Mouse (Mus musculus) 3T3-L1 (cell line): Measurements from ENCODE around the gene E2f3.
A peak's percentile ranks its signal among the peaks of the same experiment; 100 is the strongest.

Experiments used
- DNase-seq: peaks from one replicate; pipeline ENCODE4 v3.0.0-alpha.2; 2015; ENCODE audit warnings: low read depth, low spot score

E2f3 gene

DNA sequence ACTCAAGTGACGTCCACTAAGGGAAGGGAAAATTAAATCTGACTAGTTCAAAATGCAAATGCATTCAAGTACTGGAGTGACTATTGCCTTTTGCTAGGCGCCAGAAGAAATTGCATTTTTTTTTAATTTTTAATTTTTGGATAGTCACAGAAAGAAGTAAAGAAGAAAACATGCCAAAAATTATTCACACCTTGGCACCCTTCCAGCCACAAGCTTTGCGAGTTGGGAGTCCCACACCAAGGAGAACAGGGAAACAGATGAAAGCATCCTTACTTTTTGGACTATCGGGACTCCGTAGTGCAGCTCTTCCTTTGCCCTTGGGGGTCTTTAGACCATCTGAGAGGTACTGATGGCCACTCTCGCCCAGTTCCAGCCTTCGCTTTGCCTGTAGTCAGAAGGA lies 66.0 kb downstream of the E2f3 start:
- no peak for DNase-seq

DNA sequence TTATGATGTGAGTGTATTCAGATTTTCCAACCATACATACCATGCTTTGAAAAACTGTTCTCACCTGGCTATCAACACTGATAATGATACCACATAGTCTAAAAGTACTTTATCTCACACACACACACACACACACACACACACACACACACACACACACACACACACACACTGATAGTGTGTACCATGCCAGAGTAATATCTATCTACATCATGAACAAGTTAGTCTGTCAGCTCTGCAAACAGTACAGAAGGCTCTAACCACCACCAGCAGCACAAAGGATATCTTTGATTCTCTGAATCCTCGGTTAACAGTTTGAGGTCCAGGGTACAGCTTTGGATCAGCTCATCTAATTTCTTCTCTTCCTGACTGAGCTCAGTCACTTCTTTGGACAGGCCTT lies 69.3 kb downstream of the E2f3 start:
- no peak for DNase-seq

DNA sequence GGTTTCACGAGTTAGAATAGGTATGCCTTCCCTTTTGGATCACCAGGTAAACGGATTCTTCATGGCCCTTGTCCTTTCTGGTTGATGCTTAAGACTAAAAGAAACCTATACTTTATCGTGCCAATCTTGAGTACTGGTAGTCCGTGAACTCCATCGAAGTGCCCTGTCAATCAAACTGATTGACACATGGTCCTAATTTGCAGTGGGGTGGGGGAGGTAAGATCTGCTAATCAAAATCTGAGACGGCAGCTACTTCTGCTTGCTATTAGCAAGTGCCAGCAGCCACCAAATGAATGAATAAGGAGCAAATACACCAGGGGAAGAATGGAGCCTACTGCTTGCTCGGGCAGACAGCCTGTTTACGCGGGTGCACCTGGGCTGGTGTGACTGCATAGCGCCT lies 72.3 kb downstream of the E2f3 start:
- DNase-seq: no peak

DNA sequence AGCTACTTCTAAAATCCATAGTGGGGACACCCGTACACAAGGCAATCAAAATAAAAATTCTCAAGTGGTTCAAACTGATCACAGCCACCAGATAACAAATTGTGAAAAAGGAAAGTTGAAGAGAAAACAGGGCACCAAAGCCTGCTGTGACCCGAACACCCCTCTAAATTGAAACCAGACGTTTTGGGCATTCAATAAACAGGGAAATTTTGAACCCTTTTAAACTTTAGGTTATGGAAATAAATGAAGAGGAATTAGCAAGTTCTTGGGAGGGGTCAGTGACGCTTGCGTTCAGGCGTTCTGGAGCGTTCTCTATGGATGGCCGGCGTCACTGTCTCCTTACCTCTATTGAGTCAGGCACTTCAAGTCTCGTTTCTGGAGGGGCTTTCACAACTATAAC lies 72.8 kb downstream of the E2f3 start:
- DNase-seq: no peak

DNA sequence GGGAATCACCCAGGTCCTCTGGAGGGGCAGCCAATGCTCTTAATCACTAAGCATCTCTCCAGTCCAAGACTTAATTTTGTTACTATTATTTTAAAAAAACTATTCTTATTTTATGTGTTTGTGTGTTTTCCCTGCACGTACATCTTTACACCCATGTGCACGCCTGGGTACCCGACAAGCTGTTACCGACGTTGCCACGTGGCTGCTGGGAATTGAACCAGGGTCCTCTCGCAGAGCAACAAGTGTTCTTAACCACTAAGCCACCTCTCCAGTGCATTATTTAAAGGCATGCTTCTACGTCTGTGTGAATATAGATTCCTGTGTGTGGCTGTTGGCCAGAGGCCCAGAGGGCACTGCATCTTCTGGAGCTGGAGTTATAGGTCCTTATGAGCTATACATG lies 73.6 kb downstream of the E2f3 start:
- DNase-seq: no peak

DNA sequence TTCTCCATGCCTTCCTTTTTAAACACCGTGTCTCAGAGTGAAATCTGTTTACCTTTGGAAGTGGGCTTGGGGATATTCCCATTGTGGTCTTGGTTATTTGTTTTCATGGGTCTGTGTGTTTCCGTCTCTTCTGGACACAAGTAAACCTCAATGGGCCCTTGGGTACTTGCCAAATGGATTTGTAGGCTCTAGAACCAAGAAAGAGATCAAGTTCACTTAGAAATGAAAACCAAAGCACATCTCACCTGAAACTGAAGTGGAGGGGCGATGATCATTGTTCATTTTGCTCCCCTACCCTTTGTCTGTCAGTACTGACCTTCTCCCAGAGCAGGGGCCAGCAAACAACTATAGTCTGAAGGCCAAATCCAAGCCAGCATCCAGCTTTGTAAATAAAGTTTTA lies 74.7 kb downstream of the E2f3 start:
- DNase-seq: no peak

DNA sequence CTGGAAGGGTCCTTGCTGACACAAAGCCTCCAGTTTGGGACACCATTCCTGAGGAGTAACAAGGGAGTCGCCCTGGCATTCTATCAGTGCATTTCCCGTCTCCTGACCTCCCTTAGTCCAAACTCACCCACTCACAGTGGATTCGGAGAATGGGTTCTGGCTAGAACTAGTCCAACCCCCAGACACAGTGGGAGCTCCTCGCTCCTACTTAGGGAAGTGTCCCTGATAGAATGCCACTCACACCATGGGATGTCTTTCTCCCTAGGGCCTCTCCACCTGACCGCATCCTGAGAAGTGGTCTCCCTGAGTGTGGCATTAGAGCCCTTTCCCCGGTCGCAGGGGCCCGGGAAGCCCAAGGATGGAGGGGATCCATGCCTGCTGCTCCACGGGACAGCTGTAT lies 77.4 kb downstream of the E2f3 start:
- no peak for DNase-seq

DNA sequence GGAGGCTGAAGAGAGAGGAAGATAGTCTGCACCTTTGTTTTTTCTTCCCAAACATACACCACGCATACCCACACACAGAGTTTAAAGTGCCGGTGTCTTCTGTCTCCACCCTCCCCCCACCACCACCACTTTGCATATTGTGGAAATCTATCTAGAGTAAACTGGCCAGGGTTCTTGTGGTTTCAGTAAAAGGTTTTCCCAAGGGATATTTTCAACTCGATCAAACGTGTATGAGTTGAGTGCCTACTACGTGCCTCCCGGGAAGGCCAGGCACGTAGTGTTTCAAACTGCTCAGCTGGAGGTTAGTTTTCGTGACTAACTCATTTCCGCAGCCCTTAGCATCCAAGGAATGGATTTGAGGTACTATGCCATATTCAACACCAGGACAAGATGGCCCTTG lies 77.9 kb downstream of the E2f3 start:
- DNase-seq: no peak

DNA sequence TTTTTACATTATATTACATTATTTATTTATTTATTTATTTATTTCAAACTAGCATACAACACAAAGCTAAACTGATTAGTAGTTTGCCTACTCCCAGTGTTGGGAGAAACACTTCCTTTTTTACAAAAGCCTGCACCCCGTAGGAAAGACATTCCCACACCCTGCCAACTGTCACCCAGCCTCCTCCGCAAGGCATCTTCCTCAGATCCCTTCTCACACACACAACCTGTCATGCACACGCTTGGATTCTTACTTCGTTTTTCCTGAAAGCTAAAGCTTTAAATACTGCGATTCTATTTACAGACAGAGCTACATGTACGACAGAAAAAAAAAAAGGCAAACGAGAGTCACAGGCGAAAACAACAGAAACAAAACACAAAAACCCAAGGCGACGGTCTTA lies 79.1 kb downstream of the E2f3 start:
- no peak for DNase-seq

DNA sequence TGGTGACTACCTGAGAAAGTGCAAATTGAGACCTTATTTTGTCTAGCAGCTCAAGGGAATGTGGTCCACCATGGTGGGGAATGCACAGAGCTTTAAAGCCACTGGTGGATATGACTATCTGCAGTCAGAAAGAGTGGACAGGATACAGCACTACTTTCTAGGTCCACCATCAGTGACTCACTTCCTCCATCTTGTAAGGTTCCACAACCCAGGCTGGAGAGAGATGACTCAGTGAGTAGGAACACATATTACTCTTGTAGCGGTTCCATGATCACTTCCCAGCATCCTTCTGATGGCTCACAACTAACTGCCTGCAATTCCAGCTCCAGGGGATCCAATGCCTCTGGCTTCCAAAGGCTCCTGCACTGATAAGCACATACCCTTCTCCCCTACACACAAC lies 82.5 kb downstream of the E2f3 start:
- peak; percentile 73 for DNase-seq

DNA sequence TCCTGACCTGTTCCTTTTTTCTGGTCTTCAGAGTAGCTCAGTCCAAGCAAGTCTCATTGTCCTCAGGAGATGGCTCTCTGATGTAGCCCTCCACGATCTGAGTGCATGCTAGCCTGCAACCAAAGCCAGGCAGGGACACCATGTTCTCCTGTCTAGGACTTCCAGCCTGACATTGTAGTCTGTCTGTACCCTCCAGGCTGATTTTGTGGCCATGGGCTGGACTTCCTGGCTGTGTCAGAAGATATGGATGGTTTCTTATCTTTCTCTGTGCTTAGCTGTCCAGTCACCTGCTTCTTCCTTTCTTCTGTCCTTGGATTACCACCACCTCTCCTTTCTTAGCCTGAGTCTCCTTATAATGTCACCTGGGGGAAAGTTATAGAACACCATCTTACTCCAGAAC lies 83.2 kb downstream of the E2f3 start:
- DNase-seq: no peak

DNA sequence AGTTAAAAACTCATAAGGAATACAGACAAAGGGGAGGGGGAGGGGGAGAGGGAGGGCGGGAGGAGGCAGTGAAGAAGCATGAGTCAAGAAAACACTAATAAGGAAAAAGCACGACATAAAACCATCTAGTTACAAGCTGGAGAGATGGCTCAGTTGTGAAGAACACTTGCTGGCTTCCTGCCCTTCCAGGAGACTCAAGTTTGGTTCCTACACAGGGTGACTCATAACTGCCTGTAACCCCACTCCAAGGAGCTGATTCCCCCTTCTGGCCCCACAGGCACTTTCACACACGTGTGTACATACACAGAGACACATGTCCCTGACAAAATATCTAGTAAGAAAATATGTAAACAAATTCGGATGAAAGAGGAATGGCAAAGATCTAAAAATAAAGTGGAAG lies 84.2 kb downstream of the E2f3 start:
- peak; percentile 64 for DNase-seq

DNA sequence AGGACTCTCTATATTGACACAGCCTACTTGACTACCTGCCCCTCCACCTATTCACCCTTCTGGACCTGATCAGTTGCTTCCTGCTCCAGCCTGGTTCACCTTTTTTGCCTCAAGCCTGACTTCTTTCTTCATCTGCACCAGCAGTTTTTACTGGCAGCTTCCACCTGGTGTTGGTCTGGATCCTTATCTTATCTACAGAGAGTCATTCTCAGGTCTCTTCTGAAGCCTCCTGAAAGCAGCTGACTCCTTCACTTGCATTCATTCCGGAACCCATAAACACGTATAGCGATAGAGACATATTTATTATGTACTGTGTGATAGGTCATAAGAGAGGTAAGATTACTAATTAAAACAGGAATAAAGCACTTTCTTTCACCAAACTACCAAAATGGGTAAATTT lies 119.1 kb downstream of the E2f3 start:
- no peak for DNase-seq

DNA sequence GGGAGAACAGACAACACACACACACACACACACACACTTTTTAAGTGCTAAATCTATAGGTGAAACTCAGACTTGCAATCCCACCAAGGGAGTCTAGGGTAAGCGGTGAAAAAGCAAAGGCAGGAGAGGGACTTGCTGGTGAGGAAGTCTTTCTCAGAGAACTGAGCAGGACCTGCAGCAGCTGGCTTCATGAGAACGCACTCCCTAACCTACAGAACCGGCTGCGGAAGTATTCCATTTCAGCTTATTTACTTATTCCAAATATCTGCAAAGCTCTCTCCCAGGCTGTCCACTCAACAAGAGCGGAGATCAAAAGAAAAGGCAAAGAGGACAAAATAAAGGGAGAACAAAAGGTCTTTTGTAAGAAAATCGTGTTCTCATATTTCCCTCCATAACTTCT lies 121.5 kb downstream of the E2f3 start:
- DNase-seq: no peak

DNA sequence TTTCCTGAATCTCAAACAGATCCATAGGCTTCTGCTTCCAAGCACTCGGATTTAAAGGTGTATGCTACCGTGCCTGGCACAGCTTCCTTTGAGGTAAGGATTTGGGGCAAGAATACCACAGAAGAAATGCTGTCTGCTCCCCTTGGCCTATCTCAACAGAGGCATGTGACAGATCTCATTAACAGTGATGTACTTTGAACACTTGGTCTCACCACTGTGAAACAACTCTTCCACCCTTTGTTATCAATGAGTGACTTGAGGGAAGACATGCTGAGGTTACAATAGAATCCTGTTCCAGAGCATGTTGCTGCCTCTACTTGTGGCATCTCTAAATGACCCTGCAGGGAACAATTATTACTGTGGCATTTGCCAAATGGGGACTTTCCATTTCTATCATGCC lies 125.8 kb downstream of the E2f3 start:
- no peak for DNase-seq

DNA sequence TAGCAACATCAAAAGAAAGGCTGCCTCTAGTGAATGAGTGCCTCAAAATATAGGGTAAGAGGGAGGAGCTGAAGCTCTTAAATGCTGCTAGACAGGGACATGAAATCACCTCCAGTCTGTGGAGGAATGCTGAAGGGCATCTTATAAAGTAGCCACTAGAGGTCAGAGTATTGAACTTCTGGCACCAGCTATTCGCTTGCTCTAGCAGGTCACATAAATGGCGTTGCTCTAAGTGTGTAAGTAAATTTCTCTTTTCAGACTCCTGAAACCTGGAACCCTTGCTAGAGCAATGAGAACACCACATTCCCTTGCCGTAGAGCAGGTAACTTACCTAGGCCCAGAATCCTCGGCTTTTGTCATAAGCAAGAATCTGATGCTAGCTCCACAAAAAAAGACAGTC lies 128.4 kb downstream of the E2f3 start:
- DNase-seq: peak; percentile 85
